Mouse (Mus musculus) kidney, adult 2 months (tissue): ENCODE measurements at regions not wholly inside any gene's neighbourhood (a gene's known extent, or its start where the extent isn't known, plus 50 kb on each side); places are given as distances from the start of the nearest gene placed in this dataset.

Experiments used
- CTCF ChIP-seq: fragments of 200-500 bp; conservative IDR thresholded peaks from 2 replicates; pipeline ENCODE4 v1.5.1; 2011; ENCODE audit warnings: low read depth, mild to moderate bottlenecking, control low read depth, low read length, moderate library complexity, mixed read lengths; ENCODE audit not compliant: insufficient read depth, insufficient read length
- POLR2A ChIP-seq: fragments of 200-500 bp; IDR thresholded peaks from one replicate; pipeline ENCODE4 v1.6.1; 2011; ENCODE audit warnings: low read depth, low read length, control low read depth

GRCm38 (mm10) chr10:122522631-122523030 lies 74.3 kb downstream of the Avpr1a start:
- TF ChIP-seq POLR2A (no peak), CTCF (no peak)
